Mouse (Mus musculus) myocyte (in vitro differentiated cells): ENCODE measurements around the gene Rgcc.

Experiments
- CEBPB ChIP-seq: IDR thresholded peaks from 2 replicates; pipeline ENCODE4 v1.6.1; 2011; ENCODE audit warnings: mild to moderate bottlenecking, moderate library complexity; ENCODE audit not compliant: poor library complexity, insufficient read depth, severe bottlenecking
- E2F4 ChIP-seq: IDR thresholded peaks from one replicate; pipeline ENCODE4 v1.6.1; 2011; ENCODE audit warnings: mild to moderate bottlenecking, control low read depth, moderate library complexity; ENCODE audit not compliant: insufficient read depth
- MAX ChIP-seq: IDR thresholded peaks from one replicate; pipeline ENCODE4 v1.6.1; 2011; ENCODE audit warnings: low read depth, mild to moderate bottlenecking, control low read depth
- MYOD1 ChIP-seq, 3 experiments: IDR thresholded peaks; one replicate each; pipeline ENCODE4 v1.6.1; 2011; ENCODE audit warnings: control low read depth in 2 of 3, low read depth in 2 of 3, mild to moderate bottlenecking in 2 of 3, moderate library complexity in 1 of 3; ENCODE audit not compliant: insufficient read length in 2 of 3, control insufficient read depth in 1 of 3
- MYOG ChIP-seq, 3 experiments: IDR thresholded peaks; one replicate each; pipeline ENCODE4 v1.6.1; 2011; ENCODE audit warnings: control low read depth in 2 of 3, low read depth in 2 of 3, mild to moderate bottlenecking in 2 of 3; ENCODE audit not compliant: insufficient read length in 2 of 3, control insufficient read depth in 1 of 3, insufficient read depth in 1 of 3
- POLR2A ChIP-seq: IDR thresholded peaks from one replicate; pipeline ENCODE4 v1.6.1; 2011; ENCODE audit warnings: low read depth, mild to moderate bottlenecking, control low read depth, moderate library complexity; ENCODE audit not compliant: insufficient read length
- POLR2AphosphoS2 ChIP-seq: IDR thresholded peaks from one replicate; pipeline ENCODE4 v1.6.1; 2011; ENCODE audit warnings: low read depth, control low read depth; ENCODE audit not compliant: insufficient read length
- REST ChIP-seq: IDR thresholded peaks from one replicate; pipeline ENCODE4 v1.6.1; 2011; ENCODE audit warnings: mild to moderate bottlenecking, control low read depth, moderate library complexity; ENCODE audit not compliant: insufficient read depth, insufficient read length
- SRF ChIP-seq: IDR thresholded peaks from one replicate; pipeline ENCODE4 v1.6.1; 2011; ENCODE audit warnings: low read depth; ENCODE audit not compliant: control insufficient read depth, insufficient read length
- TCF12 ChIP-seq: IDR thresholded peaks from one replicate; pipeline ENCODE4 v1.6.1; 2011; ENCODE audit warnings: mild to moderate bottlenecking, control low read depth; ENCODE audit not compliant: poor library complexity, insufficient read depth, severe bottlenecking
- USF1 ChIP-seq: IDR thresholded peaks from one replicate; pipeline ENCODE4 v1.6.1; 2011; ENCODE audit warnings: low read depth, mild to moderate bottlenecking, control low read depth, moderate library complexity

- no peak for TF ChIP-seq POLR2A
- no peak for TF ChIP-seq MYOD1 (IDR thresholded peaks at IDR 0.05; ENCODE audit: control insufficient read depth in 1 of 3, insufficient read length in 2 of 3, low read depth in 2 of 3)
- TF ChIP-seq USF1 = no peak
- no peak for TF ChIP-seq REST
- no peak for TF ChIP-seq MAX
- TF ChIP-seq SRF = no peak
- no peak for TF ChIP-seq E2F4
- no peak for TF ChIP-seq TCF12
- no peak for TF ChIP-seq MYOG (IDR thresholded peaks at IDR 0.05; ENCODE audit: control insufficient read depth in 1 of 3, insufficient read depth in 1 of 3, insufficient read length in 2 of 3, low read depth in 2 of 3)
- no peak for TF ChIP-seq CEBPB
- TF ChIP-seq POLR2AphosphoS2 = no peak
Observed at GRCm38 (mm10) chr14:79243038-79243883, 58.2 kb downstream of the Rgcc start.
